Mouse (Mus musculus): Measurements from ENCODE around the gene Lrba. TPM values are rescaled to one million over a fixed set of nuclear protein-coding genes. Genes with fewer than 3 reads are reported as not detected.

Gene Lrba
- polyA plus RNA-seq, 2 experiments from 2014 or later = 13.8 to 14.4 TPM

GRCm38 (mm10) chr3:86689305-86689704 is 464.8 kb downstream of the Lrba start:
- no peak for ATAC-seq

- no peak for ATAC-seq
Measured at GRCm38 (mm10) chr3:86692779-86693178, 468.3 kb downstream of the Lrba start.

- ATAC-seq = no peak
Measured at GRCm38 (mm10) chr3:86693553-86693952, 469.1 kb downstream of the Lrba start.

- ATAC-seq = no peak
Measured at GRCm38 (mm10) chr3:86698947-86699346, 474.5 kb downstream of the Lrba start.

- ATAC-seq = no peak
Measured at GRCm38 (mm10) chr3:86701163-86701563, 476.7 kb downstream of the Lrba start.

GRCm38 (mm10) chr3:86709472-86709871 is 485.0 kb downstream of the Lrba start:
- no peak for ATAC-seq

- ATAC-seq = no peak
Measured at GRCm38 (mm10) chr3:86711530-86711929, 487.1 kb downstream of the Lrba start.

- ATAC-seq = no peak
Measured at GRCm38 (mm10) chr3:86712758-86713157, 488.3 kb downstream of the Lrba start.

GRCm38 (mm10) chr3:86714446-86714845 is 490.0 kb downstream of the Lrba start:
- ATAC-seq = no peak

- no peak for ATAC-seq
Measured at GRCm38 (mm10) chr3:86723415-86724298, 499.2 kb downstream of the Lrba start.

GRCm38 (mm10) chr3:86725113-86725512 is 500.6 kb downstream of the Lrba start:
- no peak for ATAC-seq

GRCm38 (mm10) chr3:86738831-86739230 is 514.4 kb downstream of the Lrba start:
- ATAC-seq = no peak

- no peak for ATAC-seq
Measured at GRCm38 (mm10) chr3:86739745-86740144, 515.3 kb downstream of the Lrba start.

- no peak for ATAC-seq
Measured at GRCm38 (mm10) chr3:86745348-86745747, 520.9 kb downstream of the Lrba start.

GRCm38 (mm10) chr3:86745769-86746512 is 521.5 kb downstream of the Lrba start:
- ATAC-seq = no peak

- no peak for ATAC-seq
Measured at GRCm38 (mm10) chr3:86750652-86751051, 526.2 kb downstream of the Lrba start.

- ATAC-seq = no peak
Measured at GRCm38 (mm10) chr3:86754178-86754577, 529.7 kb downstream of the Lrba start.

GRCm38 (mm10) chr3:86754595-86755557 is 530.4 kb downstream of the Lrba start:
- ATAC-seq = no peak

GRCm38 (mm10) chr3:86756548-86756947 is 532.1 kb downstream of the Lrba start:
- no peak for ATAC-seq

- peak; percentile 51 for ATAC-seq
Measured at GRCm38 (mm10) chr3:86758727-86759126, 534.2 kb downstream of the Lrba start.

GRCm38 (mm10) chr3:86759383-86759782 is 534.9 kb downstream of the Lrba start:
- ATAC-seq = no peak

GRCm38 (mm10) chr3:86759834-86760233 is 535.4 kb downstream of the Lrba start:
- ATAC-seq = no peak

GRCm38 (mm10) chr3:86760474-86760873 is 536.0 kb downstream of the Lrba start:
- ATAC-seq = no peak
